Mouse (Mus musculus) adrenal gland (tissue): ENCODE results near the gene Cox20.
"Not testable (repeated sequence)": the region's sequence is repeated elsewhere in the genome, so short reads cannot be mapped to it uniquely, and the experiment has no call there.

Experiments used
- intact Hi-C: fragments of 180-260 bp; cut with DNase I; formaldehyde crosslinking; loops from one replicate; pipeline ENCODE4 v1.15.1; 2025
- microRNA-seq, 2 experiments: library from miRNA; unstranded; fragments of <30 nt; microRNA quantifications; one replicate each; pipeline ENCODE4; 2019

The Cox20 gene

GRCm38 (mm10) chr1:178344071-178344805 is 25.3 kb downstream of the Cox20 start:
- intact Hi-C loops = not testable (repeated sequence)

GRCm38 (mm10) chr1:178350792-178351191 is 31.9 kb downstream of the Cox20 start:
- intact Hi-C loops = no loop called here

GRCm38 (mm10) chr1:178351643-178352042 is 32.7 kb downstream of the Cox20 start:
- intact Hi-C loops = no loop called here

- intact Hi-C loops = no loop called here
Observed at GRCm38 (mm10) chr1:178354576-178354975, 35.6 kb downstream of the Cox20 start.

DNA sequence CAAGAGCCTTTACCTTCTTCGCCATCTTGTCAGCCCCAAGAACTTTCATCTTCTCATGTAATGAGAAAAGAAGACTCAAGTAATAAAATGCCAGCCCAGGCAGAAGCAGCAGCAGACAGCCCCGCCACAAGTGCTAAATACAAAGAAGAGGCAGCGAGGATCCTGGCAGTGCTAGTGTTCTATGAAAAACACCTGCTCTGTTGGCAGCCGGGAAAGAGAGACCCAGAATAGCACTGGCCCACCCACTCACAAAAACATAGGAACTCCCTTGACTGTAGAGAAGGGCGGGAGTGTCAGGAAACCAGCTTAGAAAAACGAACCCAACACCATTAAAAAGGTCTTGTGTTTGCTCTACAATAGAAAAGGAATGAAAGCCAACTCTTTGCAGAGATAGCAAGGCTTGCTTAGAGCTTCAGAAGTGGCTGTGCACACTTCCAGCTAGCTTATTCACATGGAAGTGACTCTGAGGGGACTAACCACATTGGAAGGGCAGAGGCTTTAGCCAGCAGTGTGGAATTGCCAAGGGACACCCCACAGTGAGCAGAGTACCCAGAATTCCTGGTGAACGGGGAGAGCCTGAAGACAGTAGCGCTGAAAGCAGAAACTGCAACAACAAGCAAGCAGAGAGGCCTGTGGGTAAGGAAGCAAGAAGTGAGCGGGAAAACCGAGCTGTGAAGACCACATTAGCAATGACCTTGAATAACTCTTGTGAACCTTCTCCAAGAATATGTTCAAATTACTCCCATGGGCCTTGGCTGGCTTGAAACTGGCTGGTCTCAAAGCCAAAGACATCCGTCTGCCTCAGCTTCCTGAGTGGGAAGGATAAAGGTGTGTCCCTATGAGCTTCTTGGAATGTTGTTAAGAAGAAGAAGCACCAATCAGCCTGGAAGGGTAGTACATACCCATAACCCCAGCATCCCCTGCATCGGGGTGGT is 39.1 kb downstream of the Cox20 start:
- intact Hi-C loops = no loop called here

GRCm38 (mm10) chr1:178360264-178360663 is 41.3 kb downstream of the Cox20 start:
- intact Hi-C loops = no loop called here

- intact Hi-C loops = no loop called here
Observed at GRCm38 (mm10) chr1:178360702-178361101, 41.8 kb downstream of the Cox20 start.

DNA sequence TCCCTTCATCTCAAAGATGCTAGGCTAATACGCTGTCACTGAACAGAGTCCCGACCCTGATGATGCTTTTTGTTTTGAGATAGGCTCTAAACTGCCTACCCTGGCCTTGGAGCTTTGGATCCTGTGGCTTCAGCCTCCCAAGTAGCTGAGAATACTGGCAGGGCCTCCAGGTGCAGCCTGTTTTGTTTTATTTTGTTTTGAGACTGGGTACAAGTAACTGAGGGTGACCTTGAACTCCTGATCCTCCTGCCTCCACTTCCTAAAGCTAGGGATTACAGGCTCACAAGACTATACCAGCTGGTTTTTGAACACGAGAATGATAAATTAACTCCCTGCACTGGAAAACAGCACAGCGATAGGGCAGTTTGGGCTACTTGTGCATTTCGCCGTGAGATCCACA is 46.2 kb downstream of the Cox20 start:
- intact Hi-C loops = loop anchor here (5.0 kb wide), 1 partner anchor 42 kb away; the partner anchor contains the start of gene Efcab2

- intact Hi-C loops = loop anchor here (2.0 to 5.0 kb wide), 2 partner anchors 29 to 39 kb away; partner anchors contain the start of gene Efcab2
Observed at GRCm38 (mm10) chr1:178368121-178368520, 49.2 kb downstream of the Cox20 start.

DNA sequence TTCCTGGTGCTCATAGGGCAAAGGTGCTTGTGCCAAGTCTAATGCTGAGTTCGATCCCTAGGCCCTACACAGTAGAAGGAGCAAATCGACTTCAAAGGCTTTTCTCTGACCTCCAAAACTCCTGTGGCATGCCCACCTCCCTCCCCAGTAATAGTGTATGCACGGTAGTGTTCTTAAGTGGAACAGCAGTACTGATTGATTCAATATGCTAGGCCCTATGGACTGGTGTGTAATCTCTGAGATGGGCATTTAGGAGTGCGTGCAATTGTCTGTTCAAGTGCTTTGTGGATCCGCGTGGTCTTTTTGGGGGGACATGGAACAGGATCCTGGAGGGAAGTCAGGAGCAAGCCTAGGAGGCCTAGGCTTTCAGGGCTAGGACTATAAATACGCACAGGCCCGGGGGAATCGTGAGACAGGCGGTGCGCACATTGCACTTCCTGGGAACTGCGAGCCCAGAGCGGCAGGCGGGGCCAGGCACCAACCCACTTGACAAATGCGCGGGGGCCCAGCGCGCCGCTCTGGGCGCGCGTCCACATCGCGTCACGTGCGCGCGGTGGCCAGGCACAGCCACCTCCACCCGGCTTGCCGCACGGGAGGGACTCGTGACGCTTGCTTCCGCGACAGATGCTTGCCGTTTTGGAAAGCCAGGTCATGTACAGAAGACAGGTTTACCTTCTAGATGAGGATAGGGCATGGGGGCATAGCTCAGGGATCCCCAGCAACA is 49.8 kb downstream of the Cox20 start:
- intact Hi-C loops = loop anchor here (2.0 to 5.0 kb wide), 2 partner anchors 30 to 39 kb away; partner anchors contain the start of gene Efcab2

- intact Hi-C loops = loop anchor here (2.0 to 5.0 kb wide), 2 partner anchors 30 to 38 kb away; partner anchors contain the start of gene Efcab2
Observed at GRCm38 (mm10) chr1:178369272-178369651, 50.3 kb downstream of the Cox20 start.

Small RNA genes lying within 50 kb of the gene (microRNA-seq; reads per million reads assigned to microRNA genes)
- gene Gm27458 = 0 reads per million in 2 experiments
